Comparison of ENCODE assay signal across 23 mouse cellular contexts in the genomic region with DNA sequence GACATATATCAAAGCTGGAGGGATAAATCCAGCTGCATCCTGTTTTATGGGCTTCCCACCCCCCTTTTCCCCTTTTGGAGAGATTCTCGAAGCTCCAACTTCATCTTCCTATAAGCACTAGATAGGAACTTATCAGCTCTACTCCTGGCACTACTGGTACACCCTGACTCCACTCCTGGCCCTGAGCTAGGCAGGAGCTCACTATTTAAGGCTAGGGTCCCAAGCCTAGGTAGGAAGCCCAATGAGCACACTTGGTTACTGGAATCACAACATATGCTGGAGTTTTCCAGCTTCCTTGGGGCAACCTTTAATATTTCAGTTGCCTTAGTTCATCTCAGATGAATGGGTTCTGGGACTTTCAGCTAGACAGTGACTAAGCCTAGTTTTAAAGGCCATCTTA.
"Had no signal": no experiment of that assay in that cellular context is flagged by ENCODE, and none has a peak within 500 bp of the region (broad histone marks: within the 10 kb centered on the region; RNA-seq: fewer than 3 reads in every experiment).

No protein-coding gene starts in this region.

- ATAC-seq: intestine, postnatal 0 days; liver, embryonic 12.5 days; midbrain, embryonic 15.5 days had no signal

- H3K9me3 ChIP-seq: limb, embryonic 10.5 days; liver, embryonic 12.5 days; liver, embryonic 15.5 days; lung, embryonic 15.5 days; midbrain, embryonic 12.5 days; midbrain, embryonic 15.5 days; neural tube, embryonic 12.5 days; neural tube, embryonic 15.5 days had no signal

- H3K36me3 ChIP-seq: limb, embryonic 13.5 days; liver, embryonic 12.5 days; liver, embryonic 15.5 days; lung, embryonic 15.5 days; midbrain, embryonic 12.5 days; midbrain, embryonic 15.5 days; neural tube, embryonic 12.5 days; neural tube, embryonic 15.5 days had no signal

- H3K4me3 ChIP-seq: limb, embryonic 10.5 days; limb, embryonic 13.5 days; liver, embryonic 12.5 days; liver, embryonic 15.5 days; lung, embryonic 15.5 days; midbrain, embryonic 12.5 days; midbrain, embryonic 15.5 days; neural tube, embryonic 12.5 days; neural tube, embryonic 15.5 days had no signal

- H3K27ac ChIP-seq: limb, embryonic 10.5 days; limb, embryonic 13.5 days; liver, embryonic 12.5 days; liver, embryonic 15.5 days; lung, embryonic 15.5 days; macrophage; midbrain, embryonic 12.5 days; midbrain, embryonic 15.5 days; neural tube, embryonic 12.5 days; neural tube, embryonic 15.5 days; stomach, postnatal 0 days had no signal

- DNase-seq: kidney, postnatal 10 days; kidney, postnatal 4 days; liver; lung, adult 18-20 months; lung, postnatal 14 days; right cerebral cortex, adult 18-20 months; right cerebral cortex, postnatal 14 days; right cerebral cortex, postnatal 4 days; thymus, adult 2 months; thymus, postnatal 14 days; thymus, postnatal 4 days had no signal

- H3K4me2 ChIP-seq: limb, embryonic 13.5 days; liver, embryonic 12.5 days; liver, embryonic 15.5 days; lung, embryonic 15.5 days; midbrain, embryonic 12.5 days; midbrain, embryonic 15.5 days; neural tube, embryonic 12.5 days; neural tube, embryonic 15.5 days had no signal

- H3K9ac ChIP-seq: limb, embryonic 13.5 days; liver, embryonic 12.5 days; liver, embryonic 15.5 days; lung, embryonic 15.5 days; midbrain, embryonic 12.5 days; midbrain, embryonic 15.5 days; neural tube, embryonic 12.5 days; neural tube, embryonic 15.5 days had no signal

- H3K27me3 ChIP-seq: limb, embryonic 13.5 days; liver, embryonic 12.5 days; liver, embryonic 15.5 days; lung, embryonic 15.5 days; midbrain, embryonic 12.5 days; midbrain, embryonic 15.5 days; neural tube, embryonic 12.5 days; neural tube, embryonic 15.5 days had no signal

- H3K4me1 ChIP-seq: liver, embryonic 12.5 days; liver, embryonic 15.5 days; midbrain, embryonic 12.5 days; midbrain, embryonic 15.5 days; neural tube, embryonic 12.5 days; neural tube, embryonic 15.5 days had no signal
